Mouse (Mus musculus): ENCODE measurements around the gene Fam129b. TPM values are rescaled to one million over a fixed set of nuclear protein-coding genes. Genes with fewer than 3 reads are reported as not detected.

Gene Fam129b
- 1.3 TPM for polyA plus RNA-seq (2017; shearing (Covaris generic))

GRCm38 (mm10) chr2:32875675-32876489 lies at the start of gene Fam129b:
Gene Fam129b (plus strand): TSS chr2:32876114.

DNA sequence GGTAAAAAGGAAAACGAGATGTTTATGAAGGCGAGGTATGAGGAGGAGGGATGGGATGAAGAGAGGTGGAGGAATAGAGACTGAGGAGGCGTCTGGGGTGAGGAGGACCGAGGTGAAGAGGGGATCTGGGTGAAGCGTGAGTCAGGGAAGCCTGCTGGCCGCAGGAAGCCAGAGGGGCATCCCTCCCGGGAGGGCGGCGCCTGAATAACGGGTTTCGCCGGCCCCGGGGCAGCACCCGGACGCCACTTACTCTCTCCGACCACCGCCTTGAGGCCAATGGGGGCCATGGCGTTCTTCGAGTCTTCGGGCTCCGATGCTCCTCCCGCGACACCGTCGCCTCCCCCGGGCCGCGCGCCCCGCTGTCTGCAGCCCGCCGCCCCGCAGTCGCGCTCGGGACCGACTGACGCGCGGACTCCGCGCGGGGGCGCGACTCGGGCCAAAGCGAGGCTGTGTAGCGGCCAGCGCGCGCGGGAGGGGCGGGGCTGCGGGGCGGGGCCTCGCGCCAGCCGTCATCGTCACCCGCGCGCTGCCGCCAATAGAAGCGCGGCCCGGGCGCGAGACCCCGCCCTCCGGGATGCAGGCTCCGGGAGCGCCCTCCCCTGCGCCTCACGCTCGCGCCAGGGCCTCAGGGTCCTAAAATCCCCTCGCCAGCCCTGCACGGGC lies 29.0 kb upstream of the Fam129b start, which contains the start of gene Stxbp1:
Gene Stxbp1 (minus strand): TSS at position 441 of the 663 bp plus-strand sequence.

GRCm38 (mm10) chr2:32961192-32961995 lies 85.5 kb downstream of the Fam129b start, which contains the start of the genes Rpl12 and Lrsam1:
Gene Rpl12 (plus strand): TSS chr2:32961559.
Gene Lrsam1 (minus strand): TSS chr2:32961614.

Other genes starting within 250 kb of the Fam129b start
- 0.41 TPM for gene Eng, start 229.5 kb upstream of the Fam129b start, polyA plus RNA-seq (2017; shearing (Covaris generic))
- 24.0 TPM for gene Fpgs, start 172.0 kb upstream of the Fam129b start, polyA plus RNA-seq (2017; shearing (Covaris generic))
- 45.1 TPM for gene Cdk9, start 163.0 kb upstream of the Fam129b start, polyA plus RNA-seq (2017; shearing (Covaris generic))
- gene Sh2d3c, start 155.1 kb upstream of the Fam129b start, polyA plus RNA-seq (2017; shearing (Covaris generic)): 135 TPM
- gene 6330409D20Rik, start 135.1 kb upstream of the Fam129b start, polyA plus RNA-seq (2017; shearing (Covaris generic)): 1.0 TPM
- 85.3 TPM for gene Tor2a, start 118.9 kb upstream of the Fam129b start, polyA plus RNA-seq (2017; shearing (Covaris generic))
- 1.7 TPM for gene Ttc16, start 100.5 kb upstream of the Fam129b start, polyA plus RNA-seq (2017; shearing (Covaris generic))
- gene Ptrh1, start 100.3 kb upstream of the Fam129b start, polyA plus RNA-seq (2017; shearing (Covaris generic)): 6.9 TPM
- not detected for gene Cfap157, start 91.7 kb upstream of the Fam129b start, polyA plus RNA-seq (2017; shearing (Covaris generic))
- gene Stxbp1, start 28.9 kb upstream of the Fam129b start, polyA plus RNA-seq (2017; shearing (Covaris generic)): 6.1 TPM
- gene Rpl12, start 85.4 kb downstream of the Fam129b start, polyA plus RNA-seq (2017; shearing (Covaris generic)): 37.4 TPM
- 9.8 TPM for gene Lrsam1, start 85.5 kb downstream of the Fam129b start, polyA plus RNA-seq (2017; shearing (Covaris generic))
- 10.6 TPM for gene Slc2a8, start 106.0 kb downstream of the Fam129b start, polyA plus RNA-seq (2017; shearing (Covaris generic))